Mouse (Mus musculus) gastrocnemius, postnatal 14 days (tissue): ENCODE measurements at regions not wholly inside any gene's neighbourhood (a gene's known extent, or its start where the extent isn't known, plus 50 kb on each side); places are given as distances from the start of the nearest gene placed in this dataset.
A peak's percentile ranks its signal among the peaks of the same experiment; 100 is the strongest.

Experiments
- DNase-seq: peaks from one replicate; pipeline ENCODE4 v3.0.0; 2021; ENCODE audit warnings: mixed read lengths
- intact Hi-C: fragments of 180-260 bp; cut with DNase I; formaldehyde crosslinking; loops from one replicate; pipeline ENCODE4 v1.15.1; 2025; ENCODE audit warnings: low total_unique reads

DNA sequence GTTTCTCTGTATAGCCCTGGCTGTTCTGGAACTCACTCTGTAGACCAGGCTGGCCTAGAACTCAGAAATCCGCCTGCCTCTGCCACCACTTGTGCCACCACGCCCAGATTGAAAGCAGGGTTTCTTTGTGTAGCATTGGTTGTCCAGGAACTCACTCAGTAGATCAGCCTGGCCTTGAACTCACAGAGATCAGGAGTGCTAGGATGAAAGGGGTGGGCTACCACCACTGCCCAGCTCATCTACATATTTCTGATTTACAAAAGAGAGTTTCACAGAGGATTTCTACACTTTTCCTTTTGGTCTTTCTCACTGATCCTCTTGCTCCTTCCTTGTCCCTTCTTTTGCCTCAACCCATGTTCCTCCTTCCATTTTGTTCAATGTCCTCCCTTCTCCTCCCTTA lies 53.1 kb upstream of the Lbx1 start:
- no peak for DNase-seq
- intact Hi-C loops = no loop called here

GRCm38 (mm10) chr19:45297812-45298211 lies 62.2 kb upstream of the Lbx1 start:
- intact Hi-C loops = loop anchor here (5.0 kb wide), 1 partner anchor 134 kb away; no protein-coding TSS in a partner anchor
- DNase-seq = no peak

DNA sequence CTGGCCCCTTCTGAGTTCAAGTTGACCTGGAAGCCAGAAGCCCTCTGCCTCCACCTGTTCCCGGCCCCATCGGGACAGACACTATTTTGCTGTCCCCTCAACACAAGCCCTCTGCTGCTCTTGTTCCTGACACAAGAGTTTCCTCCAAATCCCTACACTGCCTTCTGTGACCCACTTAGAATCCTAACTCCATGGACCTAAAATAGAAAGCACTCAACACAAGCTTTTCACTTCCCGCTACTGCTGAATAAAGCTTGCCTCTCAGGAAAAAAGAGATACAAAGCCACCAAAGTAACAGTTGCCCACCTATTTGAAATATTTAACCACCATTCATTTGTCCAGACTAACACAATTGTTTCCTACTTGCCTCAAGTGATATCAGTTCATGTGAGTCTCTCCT lies 63.7 kb upstream of the Lbx1 start:
- no peak for DNase-seq
- intact Hi-C loops = loop anchor here (5.0 kb wide), 1 partner anchor 133 kb away; no protein-coding TSS in a partner anchor

DNA sequence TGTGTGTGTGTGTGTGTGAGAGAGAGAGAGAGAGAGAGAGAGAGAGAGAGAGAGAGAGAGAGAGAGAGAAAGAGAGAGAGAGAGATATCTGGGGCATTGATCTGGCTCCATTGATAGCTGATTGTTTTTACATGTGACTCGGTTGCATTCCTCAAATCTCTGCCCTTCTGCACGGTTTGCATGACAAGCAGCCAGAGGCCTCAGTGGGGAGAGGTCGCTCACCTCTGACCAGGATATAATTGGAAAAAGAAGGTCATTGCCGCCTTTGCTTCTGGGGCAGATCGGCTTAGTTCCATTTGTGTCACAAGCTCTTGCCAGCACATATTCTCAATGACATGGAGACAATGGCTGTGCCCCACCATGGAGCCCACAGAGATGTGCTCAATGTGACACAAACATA lies 63.8 kb upstream of the Btrc start:
- DNase-seq = no peak
- intact Hi-C loops = loop anchor here (5.0 kb wide), 2 partner anchors 77 to 133 kb away; no protein-coding TSS in a partner anchor

GRCm38 (mm10) chr19:45300691-45301431 lies 62.7 kb upstream of the Btrc start:
- intact Hi-C loops = loop anchor here (5.0 kb wide), 1 partner anchor 79 kb away; no protein-coding TSS in a partner anchor
- peak; percentile 58 for DNase-seq

- DNase-seq = no peak
- intact Hi-C loops = loop anchor here (5.0 kb wide), 1 partner anchor 79 kb away; no protein-coding TSS in a partner anchor
These were observed 62.2 kb upstream of the Btrc start for GRCm38 (mm10) chr19:45301432-45301732.

GRCm38 (mm10) chr19:45301733-45302547 lies 61.6 kb upstream of the Btrc start:
- intact Hi-C loops = loop anchor here (5.0 kb wide), 1 partner anchor 80 kb away; no protein-coding TSS in a partner anchor
- peak; percentile 33 for DNase-seq

- DNase-seq = peak; percentile 25
- intact Hi-C loops = loop anchor here (5.0 kb wide), 1 partner anchor 80 kb away; no protein-coding TSS in a partner anchor
These were observed 60.8 kb upstream of the Btrc start for GRCm38 (mm10) chr19:45302548-45303241.

- intact Hi-C loops = loop anchor here (5.0 kb wide), 1 partner anchor 82 kb away; no protein-coding TSS in a partner anchor
These were observed 59.0 kb upstream of the Btrc start for GRCm38 (mm10) chr19:45304538-45304937.

GRCm38 (mm10) chr19:45307299-45308275 lies 55.9 kb upstream of the Btrc start:
- intact Hi-C loops = loop anchor here (5.0 kb wide), 1 partner anchor 235 kb away; no protein-coding TSS in a partner anchor
- DNase-seq = peak; percentile 72

More at GRCm38 (mm10) chr19:45304538-45304937, 59.0 kb upstream of the Btrc start:
- no peak for DNase-seq

DNA sequence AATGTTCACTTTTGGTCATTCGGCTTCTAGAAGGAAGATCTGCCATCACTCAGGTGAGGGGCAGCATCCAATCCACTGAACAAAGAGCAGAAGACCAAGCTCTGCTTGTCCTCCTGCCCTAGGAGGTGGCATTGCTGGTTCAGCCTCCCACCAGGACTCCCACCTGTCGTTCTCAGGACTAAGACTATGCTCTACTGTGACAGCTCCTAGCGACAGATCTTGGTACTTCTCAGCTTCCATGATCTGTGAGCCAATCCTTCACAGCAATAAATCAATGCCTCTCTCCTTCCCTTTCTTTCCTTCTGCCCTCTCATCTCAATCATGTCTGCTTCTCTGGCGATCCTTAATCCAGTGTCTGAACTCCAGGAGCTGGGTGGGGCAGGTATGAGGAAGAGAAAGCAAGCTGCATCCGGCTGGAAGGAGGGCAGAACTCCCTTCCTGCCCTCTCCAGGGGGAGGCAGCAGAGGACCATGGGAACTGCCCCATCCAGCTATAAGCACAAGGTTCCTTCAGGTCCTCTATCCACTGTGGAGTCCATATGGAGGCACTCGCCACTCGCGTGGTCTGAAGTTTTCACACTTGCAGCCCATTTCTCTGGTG lies 54.8 kb upstream of the Btrc start:
- intact Hi-C loops = loop anchor here (5.0 kb wide), 1 partner anchor 234 kb away; no protein-coding TSS in a partner anchor
- peak; percentile 57 for DNase-seq

- no peak for DNase-seq
These were observed 53.1 kb upstream of the Btrc start for GRCm38 (mm10) chr19:45310291-45310881.

GRCm38 (mm10) chr19:45310944-45311603 lies 52.5 kb upstream of the Btrc start:
- peak; percentile 88 for DNase-seq
- intact Hi-C loops = no loop called here

More at GRCm38 (mm10) chr19:45310291-45310881, 53.1 kb upstream of the Btrc start:
- intact Hi-C loops = no loop called here

GRCm38 (mm10) chr19:45311831-45312537 lies 51.5 kb upstream of the Btrc start:
- intact Hi-C loops = no loop called here
- DNase-seq = no peak

DNA sequence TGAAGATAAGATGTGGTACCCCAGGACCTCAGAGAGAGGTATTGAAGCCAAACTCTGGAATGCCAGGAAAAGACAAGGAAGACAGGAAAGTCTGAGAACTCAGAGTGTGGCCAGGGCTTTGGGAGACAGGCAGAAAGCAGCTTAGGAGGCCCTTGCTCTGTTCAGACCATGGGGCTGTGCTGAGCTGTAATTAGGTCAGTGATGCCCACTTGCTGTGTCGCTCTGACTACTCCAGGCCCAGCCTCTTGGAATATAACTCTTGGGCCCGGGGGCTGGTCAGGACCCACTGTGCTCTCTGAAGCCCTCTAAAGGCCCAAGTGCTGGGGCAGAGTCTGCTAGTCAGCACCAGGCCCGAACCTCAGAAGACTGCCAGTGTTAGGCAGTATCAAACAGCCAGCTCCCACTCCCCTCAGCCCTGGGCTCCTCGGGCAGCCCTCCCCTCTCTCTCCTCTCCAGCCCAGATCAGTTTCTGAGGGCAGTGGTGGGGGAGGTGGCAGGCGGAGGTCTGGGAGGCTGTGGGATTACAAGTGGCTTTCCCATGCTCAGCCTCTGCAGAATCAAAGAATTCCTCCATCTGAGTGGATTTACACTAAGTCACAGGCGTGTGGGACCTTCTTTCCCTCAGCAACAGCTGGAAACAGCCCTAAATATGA lies 50.7 kb upstream of the Btrc start:
- no peak for DNase-seq
- intact Hi-C loops = no loop called here
